In genomic region chr6:17307461-17308115, GRCm38 (mm10) we compare ENCODE assay signal across 8 mouse cellular contexts. TPM values are rescaled to one million over a fixed set of nuclear protein-coding genes. Genes with fewer than 3 reads are reported as not detected.
A peak's percentile ranks its signal among the peaks of the same experiment; 100 is the strongest.
DNase-seq lines count a peak whose midpoint lies in the region; ATAC-seq and TF ChIP-seq lines count a peak whose summit lies in the region.

No protein-coding gene starts in this region.

- peak overlapping the region; percentile 60 for H3K9ac ChIP-seq in forebrain, embryonic 14.5 days (ENCODE audit: low read length)
- H3K9ac ChIP-seq in heart, postnatal 0 days (replicated peaks; ENCODE audit: low read depth, low read length), result peak overlapping the region; percentile 79
- H3K9ac ChIP-seq in lung, embryonic 14.5 days, result peak overlapping the region; percentile 53
- no peak overlapping the region for H3K9ac ChIP-seq in neural tube, embryonic 14.5 days (replicated peaks; ENCODE audit: low read depth, low read length)

- peak overlapping the region; percentile 87 for H3K4me2 ChIP-seq in forebrain, embryonic 14.5 days (ENCODE audit: low read length)
- H3K4me2 ChIP-seq in heart, postnatal 0 days (ENCODE audit: low read depth, low read length), result peak overlapping the region; percentile 92
- H3K4me2 ChIP-seq in lung, embryonic 14.5 days, result peak overlapping the region; percentile 71
- peak overlapping the region; percentile 97 for H3K4me2 ChIP-seq in neural tube, embryonic 14.5 days (ENCODE audit: low read depth, low read length)

- DNase-seq in CD4-positive, CD25-positive, alpha-beta regulatory T cell, adult 2 months (ENCODE audit: low read depth, low spot score), result peak; percentile 49
- DNase-seq in brain, adult 2 months (ENCODE audit: low read depth, low spot score), result peak; percentile 27
- DNase-seq in forebrain, embryonic 14.5 days (ENCODE audit: low spot score), result peak; percentile 49
- peak; percentile 70 for DNase-seq in heart, postnatal 0 days (ENCODE audit: low spot score)
- DNase-seq in kidney, postnatal 14 days, result peak; percentile 81
- peak; percentile 82 for DNase-seq in lung, embryonic 14.5 days
- peak; percentile 48 for DNase-seq in thymus, postnatal 14 days

- peaks cover 15% of the 10 kb centered on the region for H3K27me3 ChIP-seq in forebrain, embryonic 14.5 days (replicated peaks; ENCODE audit: control insufficient read depth, insufficient read depth, low read length)
- peaks cover 5% of the 10 kb centered on the region; the same call in 1 of the 2 replicates for H3K27me3 ChIP-seq in heart, postnatal 0 days (ENCODE audit: control insufficient read depth, insufficient read depth, low read length)
- H3K27me3 ChIP-seq in lung, embryonic 14.5 days (ENCODE audit: insufficient read depth, low read length), result no peaks in the 10 kb centered on the region
- peaks cover 3% of the 10 kb centered on the region; the same call in 1 of the 2 replicates for H3K27me3 ChIP-seq in neural tube, embryonic 14.5 days (ENCODE audit: control insufficient read depth, insufficient read depth, low read length)

- H3K36me3 ChIP-seq in forebrain, embryonic 14.5 days (ENCODE audit: control insufficient read depth, insufficient read depth, low read length), result no peaks in the 10 kb centered on the region
- H3K36me3 ChIP-seq in heart, postnatal 0 days (replicated peaks; ENCODE audit: control insufficient read depth, insufficient read depth, low read length), result no peaks in the 10 kb centered on the region
- H3K36me3 ChIP-seq in lung, embryonic 14.5 days (ENCODE audit: insufficient read depth), result no peaks in the 10 kb centered on the region
- no peaks in the 10 kb centered on the region for H3K36me3 ChIP-seq in neural tube, embryonic 14.5 days (ENCODE audit: control insufficient read depth, insufficient read depth, low read length)

- no peak overlapping the region for H3K27ac ChIP-seq in forebrain, embryonic 14.5 days (ENCODE audit: low read depth, low read length)
- H3K27ac ChIP-seq in heart, postnatal 0 days (ENCODE audit: low read depth), result peak overlapping the region; percentile 94
- H3K27ac ChIP-seq in lung, embryonic 14.5 days (ENCODE audit: low read depth), result peak overlapping the region; percentile 42; the same call in 1 of the 2 replicates
- H3K27ac ChIP-seq in neural tube, embryonic 14.5 days (ENCODE audit: low read depth, low read length), result no peak overlapping the region

- peak; percentile 73 for TF ChIP-seq CTCF in heart, postnatal 0 days (IDR thresholded peaks at IDR 0.05; ENCODE audit: low read depth)
- peak; percentile 80 for TF ChIP-seq CTCF in lung, embryonic 14.5 days (IDR thresholded peaks at IDR 0.05; ENCODE audit: low read depth)

- 3% methylated on average over 31 of the region's 31 CpGs for WGBS in forebrain, embryonic 14.5 days
- WGBS in heart, postnatal 0 days, result 3% methylated on average over 31 of the region's 31 CpGs
- WGBS in lung, embryonic 14.5 days, result 3% methylated on average over 31 of the region's 31 CpGs
- 2% methylated on average over 31 of the region's 31 CpGs for WGBS in neural tube, embryonic 14.5 days

- peak; percentile 74 for ATAC-seq in forebrain, embryonic 14.5 days
- peak; percentile 74 for ATAC-seq in heart, postnatal 0 days (ENCODE audit: insufficient read depth, low read depth)
- peak; percentile 84 for ATAC-seq in lung, embryonic 14.5 days (ENCODE audit: insufficient read depth)
- ATAC-seq in neural tube, embryonic 14.5 days (ENCODE audit: low read depth), result peak; percentile 71

- TF ChIP-seq EP300 in heart, postnatal 0 days (IDR thresholded peaks at IDR 0.05; ENCODE audit: low read depth), result no peak

- H3K4me3 ChIP-seq in forebrain, embryonic 14.5 days (ENCODE audit: low read depth, low read length), result peak overlapping the region; percentile 40
- H3K4me3 ChIP-seq in heart, postnatal 0 days (ENCODE audit: low read depth, low read length), result peak overlapping the region; percentile 78
- peak overlapping the region; percentile 45 for H3K4me3 ChIP-seq in lung, embryonic 14.5 days (ENCODE audit: low read depth, low read length)
- peak overlapping the region; percentile 42 for H3K4me3 ChIP-seq in neural tube, embryonic 14.5 days (ENCODE audit: low read depth, low read length)

- H3K9me3 ChIP-seq in forebrain, embryonic 14.5 days (replicated peaks; ENCODE audit: control insufficient read depth, low read length), result no peaks in the 10 kb centered on the region
- H3K9me3 ChIP-seq in heart, postnatal 0 days (replicated peaks; ENCODE audit: control insufficient read depth, low read length), result no peaks in the 10 kb centered on the region
- no peaks in the 10 kb centered on the region for H3K9me3 ChIP-seq in lung, embryonic 14.5 days (ENCODE audit: low read depth, low read length)
- H3K9me3 ChIP-seq in neural tube, embryonic 14.5 days (ENCODE audit: control insufficient read depth, low read length), result no peaks in the 10 kb centered on the region

- H3K4me1 ChIP-seq in forebrain, embryonic 14.5 days (ENCODE audit: control insufficient read depth, insufficient read depth, low read length), result peaks cover 13% of the 10 kb centered on the region
- peaks cover 6% of the 10 kb centered on the region; the same call in 1 of the 2 replicates for H3K4me1 ChIP-seq in heart, postnatal 0 days (ENCODE audit: control insufficient read depth, insufficient read depth)
- H3K4me1 ChIP-seq in lung, embryonic 14.5 days (ENCODE audit: insufficient read depth), result no peaks in the 10 kb centered on the region
- no peaks in the 10 kb centered on the region for H3K4me1 ChIP-seq in neural tube, embryonic 14.5 days (ENCODE audit: control insufficient read depth, insufficient read depth, low read length)

RNA-seq across cellular contexts. Expression of gene Cav1, which starts 1.5 kb away (rescaled TPM):
- polyA plus RNA-seq in forebrain, embryonic 14.5 days (2014; fragmentation: Nextera tagmentation; extraction: Ambion mirVana), result 32.3 and 40.3 TPM in 2 replicates
- total RNA-seq in heart, postnatal 0 days (2014; rRNA removed; ENCODE audit: low replicate concordance), result 461 and 590 TPM in 2 replicates
- 335 and 338 TPM in 2 replicates for polyA plus RNA-seq in heart, postnatal 0 days (2015; fragmentation: Nextera tagmentation; extraction: Ambion mirVana)
- polyA plus RNA-seq in lung, embryonic 14.5 days (2014; fragmentation: Nextera tagmentation; extraction: Ambion mirVana), result 300 and 367 TPM in 2 replicates
- polyA plus RNA-seq in neural tube, embryonic 14.5 days (2014; fragmentation: Nextera tagmentation; extraction: Ambion mirVana), result 16.6 and 31.4 TPM in 2 replicates

RNA-seq across cellular contexts. Expression of gene Cav2, which starts 26.6 kb away (rescaled TPM):
- polyA plus RNA-seq in forebrain, embryonic 14.5 days (2014; fragmentation: Nextera tagmentation; extraction: Ambion mirVana), result 12.1 and 14.3 TPM in 2 replicates
- 52.2 and 78.4 TPM in 2 replicates for total RNA-seq in heart, postnatal 0 days (2014; rRNA removed; ENCODE audit: low replicate concordance)
- polyA plus RNA-seq in heart, postnatal 0 days (2015; fragmentation: Nextera tagmentation; extraction: Ambion mirVana), result 58.8 and 59.4 TPM in 2 replicates
- polyA plus RNA-seq in lung, embryonic 14.5 days (2014; fragmentation: Nextera tagmentation; extraction: Ambion mirVana), result 52.1 and 55.8 TPM in 2 replicates
- 16.1 and 19.7 TPM in 2 replicates for polyA plus RNA-seq in neural tube, embryonic 14.5 days (2014; fragmentation: Nextera tagmentation; extraction: Ambion mirVana)

Comparison
In these comparisons a context has a peak if more than half of its experiments do, and no peak if none do; other contexts are left out.
1. DNase-seq: peak in every context shown above with its lines; median percentile 82 in lung, embryonic 14.5 days; 81 in kidney, postnatal 14 days; 70 in heart, postnatal 0 days; 49 in CD4-positive, CD25-positive, alpha-beta regulatory T cell, adult 2 months; 49 in forebrain, embryonic 14.5 days; 48 in thymus, postnatal 14 days; 27 in brain, adult 2 months.
2. H3K27ac ChIP-seq: peak in heart, postnatal 0 days (single experiment) and lung, embryonic 14.5 days (single experiment); none in forebrain, embryonic 14.5 days (single experiment) and neural tube, embryonic 14.5 days (single experiment).
3. Peak in every context shown above with its lines, with median percentiles within 50 percentile points of each other: ATAC-seq, H3K4me2 ChIP-seq and H3K4me3 ChIP-seq.